In genomic region chr2:141955197-141955596, GRCm38 (mm10) we compare ENCODE assay signal across 13 mouse cellular contexts.
DNase-seq lines count a peak whose midpoint lies in the region; ATAC-seq and TF ChIP-seq lines count a peak whose summit lies in the region.
"Had no signal": no experiment of that assay in that cellular context is flagged by ENCODE, and none has a peak within 500 bp of the region (broad histone marks: within the 10 kb centered on the region; RNA-seq: fewer than 3 reads in every experiment).

No protein-coding gene starts in this region.

- peak; percentile 89 for ATAC-seq in forebrain, embryonic 12.5 days (ENCODE audit: low FRiP score)
- ATAC-seq in stomach, postnatal 0 days (ENCODE audit: low FRiP score, low TSS enrichment), result no peak
- no peak for ATAC-seq in erythroid progenitor cell, adult 5-6 weeks (replicated peaks; ENCODE audit: low FRiP score, poor library complexity, severe bottlenecking)
- ATAC-seq: CD4-positive, CD25-positive, alpha-beta regulatory T cell, adult 4 months had no signal

- WGBS in forebrain, embryonic 12.5 days, result 3% methylated on average over 3 of the region's 3 CpGs
- whole genome bisulfite sequencing in stomach, postnatal 0 days, result 28% methylated on average over 3 of the region's 3 CpGs

- H3K27ac ChIP-seq in forebrain, embryonic 12.5 days, result peak overlapping the region; percentile 6; the same call in 1 of the 2 replicates
- H3K27ac ChIP-seq in stomach, postnatal 0 days (replicated peaks), result no peak overlapping the region
- H3K27ac ChIP-seq: embryonic facial prominence, embryonic 15.5 days; liver, embryonic 14.5 days had no signal

- DNase-seq in Muller cell, postnatal 12 days (ENCODE audit: inconsistent ontology term), result peak; percentile 88
- DNase-seq in cerebellum, adult 9-11 months, result peak; percentile 23
- peak; percentile 19 for DNase-seq in mesoderm, embryonic 11.5 days (ENCODE audit: low read depth, low spot score)
- DNase-seq in heart, postnatal 25 days (ENCODE audit: low spot score), result no peak
- no peak for DNase-seq in stomach, postnatal 0 days (ENCODE audit: low spot score)
- no peak for DNase-seq in kidney, adult 9 months
- DNase-seq: adrenal gland, postnatal 14 days; thymus, postnatal 25 days had no signal

- H3K36me3 ChIP-seq in forebrain, embryonic 12.5 days (replicated peaks), result no peaks in the 10 kb centered on the region
- H3K36me3 ChIP-seq in stomach, postnatal 0 days (ENCODE audit: control insufficient read depth, insufficient read depth, low read length), result no peaks in the 10 kb centered on the region
- H3K36me3 ChIP-seq: embryonic facial prominence, embryonic 15.5 days had no signal

- TF ChIP-seq CTCF in stomach, postnatal 0 days (IDR thresholded peaks at IDR 0.05; ENCODE audit: low read depth), result no peak

- no peak overlapping the region for H3K9ac ChIP-seq in forebrain, embryonic 12.5 days
- H3K9ac ChIP-seq in stomach, postnatal 0 days (ENCODE audit: low read length), result no peak overlapping the region
- H3K9ac ChIP-seq: embryonic facial prominence, embryonic 15.5 days; liver, embryonic 14.5 days had no signal

- TF ChIP-seq EP300 in stomach, postnatal 0 days (optimal IDR thresholded peaks at IDR 0.05), result no peak

- no peak overlapping the region for H3K4me3 ChIP-seq in forebrain, embryonic 12.5 days (replicated peaks)
- no peak overlapping the region for H3K4me3 ChIP-seq in stomach, postnatal 0 days (ENCODE audit: low read depth, low read length)
- H3K4me3 ChIP-seq: embryonic facial prominence, embryonic 15.5 days had no signal

- H3K4me2 ChIP-seq in forebrain, embryonic 12.5 days, result no peak overlapping the region
- H3K4me2 ChIP-seq in stomach, postnatal 0 days (replicated peaks; ENCODE audit: low read depth), result no peak overlapping the region
- H3K4me2 ChIP-seq: embryonic facial prominence, embryonic 15.5 days had no signal

- intact Hi-C loops in heart, postnatal 25 days (cut with DNase I), result no loop called here

- no peaks in the 10 kb centered on the region for H3K9me3 ChIP-seq in forebrain, embryonic 12.5 days
- H3K9me3 ChIP-seq in stomach, postnatal 0 days (ENCODE audit: control insufficient read depth, low read length), result no peaks in the 10 kb centered on the region
- H3K9me3 ChIP-seq: embryonic facial prominence, embryonic 15.5 days had no signal

- H3K27me3 ChIP-seq in forebrain, embryonic 12.5 days, result no peaks in the 10 kb centered on the region
- H3K27me3 ChIP-seq in stomach, postnatal 0 days (ENCODE audit: control insufficient read depth, insufficient read depth, low read length), result no peaks in the 10 kb centered on the region
- H3K27me3 ChIP-seq: embryonic facial prominence, embryonic 15.5 days had no signal

- peaks cover 16% of the 10 kb centered on the region for H3K4me1 ChIP-seq in forebrain, embryonic 12.5 days
- no peaks in the 10 kb centered on the region for H3K4me1 ChIP-seq in stomach, postnatal 0 days (replicated peaks; ENCODE audit: control insufficient read depth, insufficient read depth)
- H3K4me1 ChIP-seq: embryonic facial prominence, embryonic 15.5 days had no signal

Comparison
In these comparisons a context has a peak if more than half of its experiments do, and no peak if none do; other contexts are left out.
1. DNase-seq: peak in Muller cell, postnatal 12 days (single experiment), cerebellum, adult 9-11 months (single experiment) and mesoderm, embryonic 11.5 days (single experiment); none in heart, postnatal 25 days (single experiment), stomach, postnatal 0 days (single experiment) and kidney, adult 9 months (single experiment).